Mouse (Mus musculus): ENCODE measurements around the gene Drd4. TPM values are rescaled to one million over a fixed set of nuclear protein-coding genes. Genes with fewer than 3 reads are reported as not detected.
A peak's percentile ranks its signal among the peaks of the same experiment; 100 is the strongest.

Drd4 gene
- polyA plus RNA-seq, 1 experiment: 0.50 TPM

GRCm38 (mm10) chr7:141268466-141269272 lies 23.1 kb upstream of the Drd4 start:
- TF ChIP-seq CTCF (IDR thresholded peaks at IDR 0.05; ENCODE audit: extremely low read depth, insufficient read depth, low read length) (no peak), POLR2A (IDR thresholded peaks at IDR 0.05; ENCODE audit: extremely low read depth, insufficient read depth, low read length) (no peak)
- Histone ChIP-seq H3K4me3 (ENCODE audit: insufficient read depth, low read length) (no peak overlapping the region), H3K27ac (ENCODE audit: insufficient read depth, low read length) (no peak overlapping the region), H3K4me1 (ENCODE audit: control insufficient read depth, insufficient read depth, low read length) (no peaks in the 10 kb centered on the region)

GRCm38 (mm10) chr7:141269273-141269545 lies 22.6 kb upstream of the Drd4 start:
- Histone ChIP-seq H3K27ac (ENCODE audit: insufficient read depth, low read length) (no peak overlapping the region), H3K4me3 (ENCODE audit: insufficient read depth, low read length) (no peak overlapping the region), H3K4me1 (ENCODE audit: control insufficient read depth, insufficient read depth, low read length) (no peaks in the 10 kb centered on the region)
- no peak for TF ChIP-seq CTCF (IDR thresholded peaks at IDR 0.05; ENCODE audit: extremely low read depth, insufficient read depth, low read length)
- TF ChIP-seq POLR2A (IDR thresholded peaks at IDR 0.05; ENCODE audit: extremely low read depth, insufficient read depth, low read length): no peak

GRCm38 (mm10) chr7:141270631-141271030 lies 21.2 kb upstream of the Drd4 start:
- no peak overlapping the region for H3K27ac ChIP-seq (ENCODE audit: insufficient read depth, low read length)
- H3K4me1 ChIP-seq (ENCODE audit: control insufficient read depth, insufficient read depth, low read length): no peaks in the 10 kb centered on the region
- TF ChIP-seq CTCF (IDR thresholded peaks at IDR 0.05; ENCODE audit: extremely low read depth, insufficient read depth, low read length) (no peak), POLR2A (IDR thresholded peaks at IDR 0.05; ENCODE audit: extremely low read depth, insufficient read depth, low read length) (no peak)
- H3K4me3 ChIP-seq (ENCODE audit: insufficient read depth, low read length): no peak overlapping the region

- no peaks in the 10 kb centered on the region for H3K4me1 ChIP-seq (ENCODE audit: control insufficient read depth, insufficient read depth, low read length)
- TF ChIP-seq POLR2A (IDR thresholded peaks at IDR 0.05; ENCODE audit: extremely low read depth, insufficient read depth, low read length) (no peak), CTCF (IDR thresholded peaks at IDR 0.05; ENCODE audit: extremely low read depth, insufficient read depth, low read length) (no peak)
Measured at GRCm38 (mm10) chr7:141275356-141275755, 16.4 kb upstream of the Drd4 start.

GRCm38 (mm10) chr7:141276546-141276945 lies 15.3 kb upstream of the Drd4 start, which contains the start of gene Cdhr5:
TSS of gene Cdhr5 (minus strand) at chr7:141276786.
- Histone ChIP-seq H3K4me1 (ENCODE audit: control insufficient read depth, insufficient read depth, low read length) (no peaks in the 10 kb centered on the region), H3K4me3 (ENCODE audit: insufficient read depth, low read length) (no peak within 1 kb of the TSS), H3K27ac (ENCODE audit: insufficient read depth, low read length) (no peak within 1 kb of the TSS)
- TF ChIP-seq POLR2A (IDR thresholded peaks at IDR 0.05; ENCODE audit: extremely low read depth, insufficient read depth, low read length) (no peak), CTCF (IDR thresholded peaks at IDR 0.05; ENCODE audit: extremely low read depth, insufficient read depth, low read length) (no peak)

More at GRCm38 (mm10) chr7:141275356-141275755, 16.4 kb upstream of the Drd4 start:
- H3K27ac ChIP-seq (ENCODE audit: insufficient read depth, low read length): no peak overlapping the region
- no peak overlapping the region for H3K4me3 ChIP-seq (ENCODE audit: insufficient read depth, low read length)

GRCm38 (mm10) chr7:141277701-141278678 lies 13.8 kb upstream of the Drd4 start:
- TF ChIP-seq POLR2A (IDR thresholded peaks at IDR 0.05; ENCODE audit: extremely low read depth, insufficient read depth, low read length) (no peak), CTCF (IDR thresholded peaks at IDR 0.05; ENCODE audit: extremely low read depth, insufficient read depth, low read length) (no peak)
- H3K4me1 ChIP-seq (ENCODE audit: control insufficient read depth, insufficient read depth, low read length): no peaks in the 10 kb centered on the region
- no peak overlapping the region for H3K27ac ChIP-seq (ENCODE audit: insufficient read depth, low read length)
- no peak overlapping the region for H3K4me3 ChIP-seq (ENCODE audit: insufficient read depth, low read length)

- TF ChIP-seq POLR2A (IDR thresholded peaks at IDR 0.05; ENCODE audit: extremely low read depth, insufficient read depth, low read length) (no peak), CTCF (IDR thresholded peaks at IDR 0.05; ENCODE audit: extremely low read depth, insufficient read depth, low read length) (peak; percentile 27; the same call in 1 of the 2 replicates)
- Histone ChIP-seq H3K4me3 (ENCODE audit: insufficient read depth, low read length) (peak within 1 kb of the TSS; percentile 25), H3K27ac (ENCODE audit: insufficient read depth, low read length) (no peak within 1 kb of the TSS), H3K4me1 (ENCODE audit: control insufficient read depth, insufficient read depth, low read length) (no peaks in the 10 kb centered on the region)
Measured at GRCm38 (mm10) chr7:141278766-141279590, 12.8 kb upstream of the Drd4 start, which contains the start of gene Sct. TSS of gene Sct (minus strand) at chr7:141279133.

GRCm38 (mm10) chr7:141281442-141281841 lies 10.4 kb upstream of the Drd4 start:
- TF ChIP-seq CTCF (IDR thresholded peaks at IDR 0.05; ENCODE audit: extremely low read depth, insufficient read depth, low read length) (no peak), POLR2A (IDR thresholded peaks at IDR 0.05; ENCODE audit: extremely low read depth, insufficient read depth, low read length) (no peak)
- no peak overlapping the region for H3K4me3 ChIP-seq (ENCODE audit: insufficient read depth, low read length)
- H3K27ac ChIP-seq (ENCODE audit: insufficient read depth, low read length): no peak overlapping the region
- no peaks in the 10 kb centered on the region for H3K4me1 ChIP-seq (ENCODE audit: control insufficient read depth, insufficient read depth, low read length)

GRCm38 (mm10) chr7:141282756-141283155 lies 9.1 kb upstream of the Drd4 start:
- no peak overlapping the region for H3K27ac ChIP-seq (ENCODE audit: insufficient read depth, low read length)
- TF ChIP-seq CTCF (IDR thresholded peaks at IDR 0.05; ENCODE audit: extremely low read depth, insufficient read depth, low read length) (no peak), POLR2A (IDR thresholded peaks at IDR 0.05; ENCODE audit: extremely low read depth, insufficient read depth, low read length) (no peak)
- no peak overlapping the region for H3K4me3 ChIP-seq (ENCODE audit: insufficient read depth, low read length)
- no peaks in the 10 kb centered on the region for H3K4me1 ChIP-seq (ENCODE audit: control insufficient read depth, insufficient read depth, low read length)

All from cortical plate, adult 2 months (tissue).